Comparison of ENCODE assay signal across 34 mouse cellular contexts in genomic region chr2:132853051-132853450, GRCm38 (mm10). TPM values are rescaled to one million over a fixed set of nuclear protein-coding genes. Genes with fewer than 3 reads are reported as not detected.
"Had no signal": no experiment of that assay in that cellular context is flagged by ENCODE, and none has a peak within 500 bp of the region (broad histone marks: within the 10 kb centered on the region; RNA-seq: fewer than 3 reads in every experiment).

No protein-coding gene starts in this region.

- H3K4me2 ChIP-seq: limb, embryonic 12.5 days; limb, embryonic 13.5 days; limb, embryonic 15.5 days; liver, embryonic 11.5 days; liver, embryonic 12.5 days; liver, embryonic 13.5 days; liver, embryonic 15.5 days; lung, embryonic 14.5 days; lung, embryonic 15.5 days; midbrain, embryonic 11.5 days; midbrain, embryonic 12.5 days; midbrain, embryonic 13.5 days; midbrain, embryonic 15.5 days; neural tube, embryonic 12.5 days; neural tube, embryonic 13.5 days had no signal

- H3K27ac ChIP-seq: limb, embryonic 10.5 days; limb, embryonic 12.5 days; limb, embryonic 13.5 days; limb, embryonic 15.5 days; liver, embryonic 12.5 days; liver, embryonic 13.5 days; liver, embryonic 14.5 days; liver, embryonic 15.5 days; lung, embryonic 15.5 days; macrophage; midbrain, embryonic 10.5 days; midbrain, embryonic 12.5 days; midbrain, embryonic 13.5 days; midbrain, embryonic 15.5 days; neural tube, embryonic 12.5 days; neural tube, embryonic 13.5 days had no signal

- H3K9ac ChIP-seq: limb, embryonic 12.5 days; limb, embryonic 13.5 days; limb, embryonic 15.5 days; liver, embryonic 12.5 days; liver, embryonic 13.5 days; liver, embryonic 14.5 days; liver, embryonic 15.5 days; liver, postnatal 0 days; lung, embryonic 14.5 days; lung, embryonic 15.5 days; midbrain, embryonic 12.5 days; midbrain, embryonic 13.5 days; midbrain, embryonic 15.5 days; neural tube, embryonic 12.5 days; neural tube, embryonic 13.5 days had no signal

- DNase-seq: left cerebral cortex, postnatal 4 days; liver; liver, embryonic 13.5 days; liver, postnatal 0 days; lung, adult 18-20 months; lung, adult 2 months; lung, embryonic 14.5 days; lung, postnatal 10 days; lung, postnatal 14 days; lung, postnatal 36 days; lung, postnatal 4 days; midbrain, embryonic 14.5 days had no signal

- H3K9me3 ChIP-seq: limb, embryonic 10.5 days; limb, embryonic 12.5 days; limb, embryonic 13.5 days; limb, embryonic 15.5 days; liver, embryonic 12.5 days; liver, embryonic 13.5 days; liver, embryonic 15.5 days; lung, embryonic 15.5 days; megakaryocyte, embryonic 14.5 days; midbrain, embryonic 10.5 days; midbrain, embryonic 12.5 days; midbrain, embryonic 13.5 days; midbrain, embryonic 15.5 days; neural tube, embryonic 12.5 days; neural tube, embryonic 13.5 days had no signal

- ATAC-seq: liver, embryonic 12.5 days; liver, postnatal 0 days; midbrain, embryonic 13.5 days; midbrain, embryonic 15.5 days; midbrain, embryonic 16.5 days had no signal

- H3K4me3 ChIP-seq: limb, embryonic 10.5 days; limb, embryonic 12.5 days; limb, embryonic 13.5 days; limb, embryonic 15.5 days; liver, embryonic 12.5 days; liver, embryonic 13.5 days; liver, embryonic 15.5 days; lung, embryonic 15.5 days; megakaryocyte, embryonic 14.5 days; midbrain, embryonic 10.5 days; midbrain, embryonic 12.5 days; midbrain, embryonic 13.5 days; midbrain, embryonic 15.5 days; myocyte; neural tube, embryonic 12.5 days; neural tube, embryonic 13.5 days had no signal

- H3K27me3 ChIP-seq: limb, embryonic 12.5 days; limb, embryonic 13.5 days; limb, embryonic 15.5 days; liver, embryonic 12.5 days; liver, embryonic 13.5 days; liver, embryonic 15.5 days; lung, embryonic 15.5 days; megakaryocyte, embryonic 14.5 days; midbrain, embryonic 12.5 days; midbrain, embryonic 13.5 days; midbrain, embryonic 15.5 days; neural tube, embryonic 12.5 days; neural tube, embryonic 13.5 days had no signal

RNA-seq across cellular contexts. Expression of gene Lrrn4, which starts 27.6 kb away (rescaled TPM):
- total RNA-seq: megakaryocyte-erythroid progenitor cell, adult 5-6 weeks; monocyte, adult 5-6 weeks had no signal
- polyA plus RNA-seq: macrophage, myocyte had no signal
